Mouse (Mus musculus) sigmoid colon, adult 10 weeks (tissue): ENCODE results near the gene Fam198a. TPM values are rescaled to one million over a fixed set of nuclear protein-coding genes. Genes with fewer than 3 reads are reported as not detected.

Experiments
- polyA plus RNA-seq: library from polyadenylated mRNA; stranded (reverse); fragments of 350-450 nt; fragmentation: Illumina TruSeq; extraction: RNeasy Lipid Tissue Mini Kit (QIAGEN cat#74804); gene quantifications from one replicate; pipeline ENCODE4 v1.2.3, GENCODE M21; 2014; ENCODE audit warnings: low read depth, low replicate concordance

Gene Fam198a
- 0.50 TPM for polyA plus RNA-seq

DNA sequence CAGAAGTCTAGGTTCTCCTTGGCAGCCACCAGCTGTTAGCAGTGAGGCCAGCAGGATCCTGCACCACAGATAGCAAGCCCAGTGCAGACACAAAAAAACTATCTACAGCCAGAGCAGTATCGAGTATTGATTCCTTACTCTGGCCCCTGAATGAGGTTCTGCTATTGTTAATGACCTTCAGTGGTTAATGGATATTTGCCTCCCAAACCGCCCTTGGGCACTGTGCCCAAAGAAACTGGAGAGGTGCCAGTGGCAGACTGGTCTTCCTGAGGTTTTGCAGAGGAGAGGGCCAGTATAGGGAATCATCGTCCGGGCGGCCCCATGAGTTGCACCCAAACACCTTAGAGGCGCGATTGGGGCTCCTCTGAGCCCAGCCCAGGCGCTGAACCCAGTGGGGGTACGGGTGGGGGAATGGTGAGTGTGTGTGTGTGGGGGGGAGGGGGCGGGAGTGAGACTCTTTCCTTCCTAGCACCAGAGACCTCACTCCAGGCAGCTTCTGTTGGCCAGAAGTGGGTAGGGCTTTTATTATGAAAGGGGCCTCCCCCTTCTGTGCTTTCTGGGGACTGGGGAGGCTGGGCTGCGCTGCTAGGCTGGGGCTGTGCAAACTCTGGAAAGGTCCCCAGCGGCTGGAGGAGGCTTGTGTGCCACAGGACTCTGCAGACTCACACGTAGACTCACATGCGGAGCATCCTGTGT lies at the start of gene Fam198a:
Gene Fam198a (plus strand): TSS at position 571 of the 696 bp plus-strand sequence.

DNA sequence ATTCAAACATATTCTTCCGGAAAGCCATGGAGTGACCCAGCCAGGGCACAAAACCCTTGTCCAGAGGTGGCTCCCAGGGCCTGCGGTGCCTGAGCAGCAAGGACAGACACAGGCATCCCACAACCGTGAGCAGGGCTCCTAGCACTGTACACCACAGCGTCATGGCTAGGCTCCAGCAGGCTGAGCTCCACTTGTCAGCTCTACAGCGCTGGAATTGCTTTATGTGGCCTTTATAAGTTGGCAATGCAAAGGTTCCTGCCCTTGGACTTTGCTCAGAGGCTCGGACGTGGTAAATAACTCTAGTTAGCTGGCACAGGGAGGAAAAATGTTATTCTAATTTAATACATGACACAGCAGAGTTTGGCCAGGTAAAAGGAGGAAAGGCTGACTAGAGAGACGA lies 34.7 kb upstream of the Fam198a start, which contains the start of gene Cyp8b1:
Gene Cyp8b1 (minus strand): TSS at position 204 of the 400 bp plus-strand sequence.

DNA sequence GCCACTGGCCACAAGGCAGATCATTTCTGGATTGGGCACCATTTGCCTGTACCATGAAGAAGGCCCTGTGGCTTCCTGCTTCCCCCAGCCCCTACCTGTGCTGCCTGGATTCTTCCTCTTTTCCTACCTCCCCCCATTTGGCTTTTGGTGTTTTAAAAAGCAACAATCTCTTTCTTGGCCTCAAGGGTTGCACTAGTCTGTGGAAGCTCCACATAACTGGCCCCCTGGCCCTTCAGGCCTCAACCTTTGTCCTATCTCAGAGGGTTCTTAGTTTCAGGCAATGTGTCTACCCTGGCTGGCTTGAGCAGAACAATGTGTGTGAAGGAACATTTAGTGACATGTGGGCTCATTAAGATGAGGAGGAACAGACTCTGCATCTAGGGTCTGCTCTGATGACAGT lies 46.2 kb downstream of the Fam198a start, which contains the start of gene Pomgnt2:
Gene Pomgnt2 (minus strand): TSS at position 101 of the 400 bp plus-strand sequence.

Other genes starting within 250 kb of the Fam198a start
- 9.0 TPM for gene Sec22c, start 245.5 kb upstream of the Fam198a start, polyA plus RNA-seq
- 42.2 TPM for gene Ss18l2, start 240.7 kb upstream of the Fam198a start, polyA plus RNA-seq
- 270 TPM for gene Nktr, start 231.8 kb upstream of the Fam198a start, polyA plus RNA-seq
- gene Zfp651, start 191.7 kb upstream of the Fam198a start, polyA plus RNA-seq = 0.44 TPM
- not detected for gene Klhl40, start 173.4 kb upstream of the Fam198a start, polyA plus RNA-seq
- gene Hhatl, start 158.5 kb upstream of the Fam198a start, polyA plus RNA-seq = not detected
- gene Ccdc13, start 111.5 kb upstream of the Fam198a start, polyA plus RNA-seq = not detected
- 174 TPM for gene Higd1a, start 92.6 kb upstream of the Fam198a start, polyA plus RNA-seq
- gene Ackr2, start 52.6 kb upstream of the Fam198a start, polyA plus RNA-seq = 1.5 TPM
- not detected for gene Cyp8b1, start 34.7 kb upstream of the Fam198a start, polyA plus RNA-seq
- not detected for gene Pomgnt2, start 46.1 kb downstream of the Fam198a start, polyA plus RNA-seq
- gene Snrk, start 166.3 kb downstream of the Fam198a start, polyA plus RNA-seq = 112 TPM